Mouse (Mus musculus) hindbrain, embryonic 12.5 days (tissue): ENCODE data around the gene Noto. TPM values are rescaled to one million over a fixed set of nuclear protein-coding genes. Genes with fewer than 3 reads are reported as not detected.

Experiments used
- ATAC-seq: fragments of 200-750 bp; cut with Nextera tagmentation; 2 replicates; pipeline ENCODE4 v1.8.0; 2017; ENCODE audit warnings: moderate TSS enrichment; ENCODE audit not compliant: low FRiP score
- H3K27ac ChIP-seq: fragments of 300-500 bp; sonication (generic); 2 replicates; pipeline ENCODE4 v1.5.1; 2016; ENCODE audit warnings: mild to moderate bottlenecking
- H3K27me3 ChIP-seq: fragments of 300-500 bp; sonication (generic); 2 replicates; pipeline ENCODE4 v1.6.1; 2016; ENCODE audit warnings: mild to moderate bottlenecking
- H3K36me3 ChIP-seq: fragments of 300-500 bp; sonication (generic); 2 replicates; pipeline ENCODE4 v1.6.1; 2016; ENCODE audit warnings: mild to moderate bottlenecking
- H3K4me1 ChIP-seq: fragments of 300-500 bp; sonication (generic); 2 replicates; pipeline ENCODE4 v1.6.1; 2016
- H3K4me2 ChIP-seq: fragments of 300-500 bp; sonication (generic); replicated peaks from 2 replicates; pipeline ENCODE4 v1.6.1; 2016; ENCODE audit warnings: mild to moderate bottlenecking
- H3K4me3 ChIP-seq: fragments of 300-500 bp; sonication (generic); 2 replicates; pipeline ENCODE4 v1.5.1; 2016; ENCODE audit warnings: mild to moderate bottlenecking
- H3K9ac ChIP-seq: fragments of 300-500 bp; sonication (generic); 2 replicates; pipeline ENCODE4 v1.6.1; 2016; ENCODE audit warnings: mild to moderate bottlenecking, moderate library complexity
- H3K9me3 ChIP-seq: fragments of 300-500 bp; sonication (generic); replicated peaks from 2 replicates; pipeline ENCODE4 v1.6.1; 2016; ENCODE audit warnings: mild to moderate bottlenecking
- WGBS: fragments of 180-500 bp; shearing (Covaris S2); methylation state at CpG from one replicate; pipeline ENCODE4 v1.1.7; 2016; 5-methylcytosine and 5-hydroxymethylcytosine counted together
- polyA plus RNA-seq: library from polyadenylated mRNA; unstranded; fragments of >200 nt; fragmentation: Nextera tagmentation; extraction: Ambion mirVana; gene quantifications from 2 replicates; pipeline ENCODE4 v1.2.1, GENCODE M21; 2016

The Noto gene
- polyA plus RNA-seq, 1 experiment from 2014 or later, result not detected

- H3K9ac ChIP-seq, result peak overlapping the region; percentile 91
- 1% methylated on average over 15 of the region's 15 CpGs for WGBS
- no peaks in the 10 kb centered on the region for H3K9me3 ChIP-seq
- peaks cover 4% of the 10 kb centered on the region; the same call in 1 of the 2 replicates for H3K36me3 ChIP-seq
- H3K4me1 ChIP-seq, result peaks cover 37% of the 10 kb centered on the region
- peak overlapping the region; percentile 83 for H3K4me2 ChIP-seq
- H3K27me3 ChIP-seq, result no peaks in the 10 kb centered on the region
- peak overlapping the region; percentile 96 for H3K27ac ChIP-seq
- ATAC-seq, result no peak
- peak overlapping the region; percentile 79 for H3K4me3 ChIP-seq
Measured at GRCm38 (mm10) chr6:85452411-85452665, 28.7 kb downstream of the Noto start.

DNA sequence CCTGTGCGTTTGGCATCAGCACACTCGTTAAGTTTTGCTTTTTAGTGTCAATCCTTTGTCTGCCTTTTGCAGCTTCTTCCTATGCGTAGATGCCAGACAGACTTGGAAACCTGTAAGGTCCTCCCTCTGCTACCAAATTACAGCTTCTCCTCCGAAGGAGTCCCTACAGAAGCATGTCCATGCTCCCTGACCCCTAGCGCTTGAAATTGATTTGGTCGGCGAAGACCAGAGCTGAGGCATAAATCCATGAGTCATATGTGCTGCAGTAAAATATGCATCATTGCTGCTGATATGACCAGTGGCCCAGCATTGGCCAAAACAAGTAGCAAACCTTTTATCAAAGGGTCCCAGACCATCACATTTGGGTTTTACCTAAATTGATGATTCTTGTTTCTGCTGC is 29.1 kb downstream of the Noto start:
- Histone ChIP-seq H3K4me1 (peaks cover 37% of the 10 kb centered on the region), H3K4me3 (peak overlapping the region; percentile 79), H3K27me3 (no peaks in the 10 kb centered on the region), H3K9ac (peak overlapping the region; percentile 91), H3K36me3 (no peaks in the 10 kb centered on the region), H3K27ac (0 out of 2 replicates have a peak overlapping the region, but pooled peaks have one; percentile 96), H3K4me2 (peak overlapping the region; percentile 83), H3K9me3 (no peaks in the 10 kb centered on the region)
- WGBS, result 10% methylated on average over 7 of the region's 7 CpGs
- ATAC-seq, result no peak

DNA sequence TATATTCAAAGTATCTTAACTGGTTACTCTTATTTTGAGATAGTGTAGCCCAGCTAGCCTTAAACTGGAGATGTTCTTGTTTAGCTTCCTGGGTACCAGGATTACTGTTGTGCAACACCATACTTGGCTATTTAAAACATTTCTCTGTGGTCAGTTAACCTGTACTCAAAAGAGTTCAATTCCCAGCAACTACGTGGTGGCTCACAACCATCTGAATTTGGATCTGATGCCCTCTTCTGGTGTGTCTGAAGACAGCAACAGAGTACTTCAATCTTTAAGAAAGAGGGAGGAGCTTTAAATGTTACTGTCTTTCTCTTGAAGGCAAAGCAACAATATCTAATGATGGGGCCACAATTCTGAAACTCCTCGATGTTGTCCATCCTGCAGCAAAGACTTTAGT is 35.9 kb downstream of the Noto start:
- Histone ChIP-seq H3K9ac (no peak overlapping the region), H3K4me1 (peaks cover 12% of the 10 kb centered on the region), H3K4me3 (no peak overlapping the region), H3K9me3 (no peaks in the 10 kb centered on the region), H3K36me3 (peaks cover 57% of the 10 kb centered on the region), H3K4me2 (no peak overlapping the region), H3K27ac (no peak overlapping the region), H3K27me3 (no peaks in the 10 kb centered on the region)
- no peak for ATAC-seq
- 85% methylated on average over 2 of the region's 2 CpGs for WGBS

GRCm38 (mm10) chr6:85465381-85465780 is 41.7 kb downstream of the Noto start:
- Histone ChIP-seq H3K36me3 (peaks cover 97% of the 10 kb centered on the region), H3K27me3 (no peaks in the 10 kb centered on the region), H3K4me1 (no peaks in the 10 kb centered on the region), H3K9me3 (no peaks in the 10 kb centered on the region), H3K9ac (no peak overlapping the region), H3K4me3 (no peak overlapping the region), H3K4me2 (no peak overlapping the region), H3K27ac (no peak overlapping the region)
- ATAC-seq, result no peak

- Histone ChIP-seq H3K4me2 (no peak overlapping the region), H3K4me3 (no peak overlapping the region), H3K27ac (no peak overlapping the region), H3K4me1 (0 out of 2 replicates have a peak, but pooled peaks cover 3% of the 10 kb centered on the region), H3K9me3 (no peaks in the 10 kb centered on the region), H3K36me3 (peaks cover 58% of the 10 kb centered on the region), H3K27me3 (no peaks in the 10 kb centered on the region), H3K9ac (no peak overlapping the region)
- 74% methylated on average over 5 of the region's 5 CpGs for WGBS
- no peak for ATAC-seq
Measured at GRCm38 (mm10) chr6:85469660-85470430, 46.2 kb downstream of the Noto start.

- Histone ChIP-seq H3K4me3 (no peak overlapping the region), H3K4me2 (no peak overlapping the region), H3K36me3 (peaks cover 37% of the 10 kb centered on the region), H3K9ac (no peak overlapping the region), H3K9me3 (no peaks in the 10 kb centered on the region), H3K27ac (no peak overlapping the region), H3K4me1 (0 out of 2 replicates have a peak, but pooled peaks cover 3% of the 10 kb centered on the region), H3K27me3 (0 out of 2 replicates have a peak, but pooled peaks cover 3% of the 10 kb centered on the region)
- no peak for ATAC-seq
- 55% methylated on average over 8 of the region's 8 CpGs for WGBS
Measured at GRCm38 (mm10) chr6:85471962-85472361, 48.3 kb downstream of the Noto start.

DNA sequence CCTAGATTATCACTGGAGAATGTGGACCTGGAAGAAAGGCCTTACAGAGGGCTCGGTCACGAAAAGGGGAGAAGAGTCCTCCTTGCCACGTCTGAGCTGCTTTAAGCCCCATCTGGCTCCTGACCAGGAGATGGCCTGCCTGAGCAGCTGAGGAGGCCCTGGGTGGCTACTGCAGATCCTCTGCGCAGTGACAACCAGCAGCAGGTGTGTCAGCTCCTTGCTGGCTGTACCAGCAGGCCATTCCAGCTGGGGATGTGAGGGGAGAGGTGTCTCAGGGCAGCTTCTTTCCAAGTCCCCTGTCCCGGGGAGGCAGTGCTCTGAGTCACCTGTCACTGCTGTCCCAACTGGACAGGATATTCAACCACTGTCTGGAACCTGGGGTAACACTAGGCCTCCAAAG is 48.9 kb downstream of the Noto start:
- H3K4me1 ChIP-seq, result 0 out of 2 replicates have a peak, but pooled peaks cover 3% of the 10 kb centered on the region
- WGBS, result 58% methylated on average over 5 of the region's 5 CpGs
- peaks cover 31% of the 10 kb centered on the region for H3K36me3 ChIP-seq

GRCm38 (mm10) chr6:85475581-85475980 is 51.9 kb downstream of the Noto start:
- H3K36me3 ChIP-seq, result 0 out of 2 replicates have a peak, but pooled peaks cover 6% of the 10 kb centered on the region
- H3K27ac ChIP-seq, result no peak overlapping the region
- no peak overlapping the region for H3K4me3 ChIP-seq
- 89% methylated on average over 3 of the region's 3 CpGs for WGBS
- H3K9me3 ChIP-seq, result no peaks in the 10 kb centered on the region
- 0 out of 2 replicates have a peak, but pooled peaks cover 3% of the 10 kb centered on the region for H3K4me1 ChIP-seq
- ATAC-seq, result no peak
- no peak overlapping the region for H3K9ac ChIP-seq
- H3K27me3 ChIP-seq, result peaks cover 19% of the 10 kb centered on the region
- H3K4me2 ChIP-seq, result no peak overlapping the region

More for the DNA sequence above, 48.9 kb downstream of the Noto start:
- Histone ChIP-seq H3K9me3 (no peaks in the 10 kb centered on the region), H3K4me3 (no peak overlapping the region), H3K4me2 (no peak overlapping the region), H3K9ac (no peak overlapping the region), H3K27ac (no peak overlapping the region), H3K27me3 (peaks cover 6% of the 10 kb centered on the region)
- ATAC-seq, result no peak

DNA sequence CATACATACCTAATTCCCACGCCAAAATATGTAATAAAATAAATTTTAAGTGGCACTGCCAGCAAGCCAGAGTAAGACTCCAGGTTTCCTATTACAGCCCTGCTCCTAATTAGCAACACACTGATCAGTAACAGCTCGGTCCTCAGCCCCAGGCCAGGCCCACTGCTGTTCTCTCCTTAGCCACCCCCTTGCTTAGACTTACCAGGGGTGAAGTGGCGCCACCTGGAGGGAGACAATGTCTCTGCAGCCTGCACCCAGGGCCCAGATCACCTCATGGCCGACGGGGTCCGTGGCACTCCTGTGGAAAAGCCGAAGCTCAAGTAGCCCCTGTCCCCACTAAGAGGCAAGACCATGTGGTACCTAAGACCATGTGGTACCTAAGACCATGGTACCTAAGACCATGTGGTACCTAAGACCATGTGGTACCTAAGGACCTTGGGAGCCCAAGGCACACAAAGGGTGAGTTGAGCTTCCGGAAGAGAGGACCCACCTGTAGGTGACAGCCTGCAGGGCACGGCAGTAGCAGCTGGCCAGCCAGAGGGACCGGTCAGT is 53.8 kb downstream of the Noto start:
- Histone ChIP-seq H3K4me1 (no peaks in the 10 kb centered on the region), H3K4me3 (no peak overlapping the region), H3K27me3 (peaks cover 25% of the 10 kb centered on the region), H3K36me3 (0 out of 2 replicates have a peak, but pooled peaks cover 6% of the 10 kb centered on the region), H3K9me3 (no peaks in the 10 kb centered on the region), H3K27ac (no peak overlapping the region), H3K4me2 (no peak overlapping the region), H3K9ac (no peak overlapping the region)
- 0 out of 2 replicates have a peak, but pooled peaks have one; percentile 26 for ATAC-seq
- 38% methylated on average over 10 of the region's 10 CpGs for WGBS

DNA sequence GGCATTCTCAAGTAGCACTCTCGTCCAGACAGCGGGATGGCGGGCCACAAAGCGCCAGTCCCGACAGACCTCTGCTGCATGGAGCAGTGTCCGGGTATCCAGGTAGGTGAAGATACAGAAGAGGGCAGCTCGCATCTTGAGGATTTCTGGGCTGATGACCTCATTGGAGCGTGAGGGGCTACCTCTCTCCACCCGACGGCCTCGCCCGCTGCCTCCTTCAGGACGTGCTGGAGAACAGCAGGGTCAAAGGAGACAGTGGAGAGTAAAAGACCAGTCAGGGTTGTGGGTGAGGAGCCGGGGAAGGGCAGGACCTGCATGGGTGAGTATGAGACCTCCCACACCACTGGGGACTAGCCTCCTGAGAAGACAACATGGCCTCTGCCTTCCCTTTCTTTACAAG is 54.7 kb downstream of the Noto start:
- no peaks in the 10 kb centered on the region for H3K4me1 ChIP-seq
- H3K9me3 ChIP-seq, result no peaks in the 10 kb centered on the region
- ATAC-seq, result no peak
- peaks cover 35% of the 10 kb centered on the region for H3K27me3 ChIP-seq
- no peaks in the 10 kb centered on the region for H3K36me3 ChIP-seq
- H3K4me2 ChIP-seq, result no peak overlapping the region
- H3K27ac ChIP-seq, result no peak overlapping the region
- H3K9ac ChIP-seq, result no peak overlapping the region
- 37% methylated on average over 14 of the region's 14 CpGs for WGBS
- no peak overlapping the region for H3K4me3 ChIP-seq
